In the genomic region with DNA sequence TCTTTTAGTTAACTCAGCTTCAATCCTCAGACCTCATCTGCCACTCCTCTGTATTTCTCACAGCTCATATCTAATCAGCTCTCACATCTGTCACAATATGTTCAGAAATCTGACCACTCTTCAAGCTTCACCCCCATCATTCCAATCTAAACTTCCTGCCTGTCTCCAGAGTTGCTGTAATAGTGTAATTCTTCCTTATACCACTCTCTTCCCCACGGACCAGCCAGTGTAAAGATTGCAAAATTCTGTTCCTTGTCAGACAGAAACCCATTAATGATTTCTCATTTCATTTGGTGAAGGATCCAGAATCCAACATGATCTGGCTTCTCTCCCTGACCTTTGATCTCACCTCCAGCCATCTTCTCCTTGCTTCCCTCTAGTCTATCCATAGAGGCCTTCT, we compare ENCODE assay signal across 24 mouse cellular contexts.
A peak's percentile ranks its signal among the peaks of the same experiment; 100 is the strongest.
DNase-seq lines count a peak whose midpoint lies in the region; ATAC-seq and TF ChIP-seq lines count a peak whose summit lies in the region.
"Had no signal": no experiment of that assay in that cellular context is flagged by ENCODE, and none has a peak within 500 bp of the region (broad histone marks: within the 10 kb centered on the region; RNA-seq: fewer than 3 reads in every experiment).

No protein-coding gene starts in this region.

- ATAC-seq in heart, embryonic 11.5 days (replicated peaks; ENCODE audit: insufficient number of reproducible peaks, low FRiP score, low TSS enrichment), result no peak
- no peak for ATAC-seq in kidney, embryonic 14.5 days (ENCODE audit: low FRiP score, low TSS enrichment)
- peak; percentile 40 for ATAC-seq in lung, postnatal 0 days
- ATAC-seq: activated CD4-positive, CD25-positive, alpha-beta regulatory T cell, adult 4 months; CD4-positive, CD25-positive, alpha-beta regulatory T cell, adult 4 months; forebrain, embryonic 13.5 days; forebrain, embryonic 15.5 days; Patski had no signal

- no peak for TF ChIP-seq CTCF in lung, postnatal 0 days (IDR thresholded peaks at IDR 0.05)

- no peak for TF ChIP-seq EP300 in lung, postnatal 0 days (IDR thresholded peaks at IDR 0.05)

- H3K9ac ChIP-seq in heart, embryonic 11.5 days (ENCODE audit: low read depth, low read length), result no peak overlapping the region
- no peak overlapping the region for H3K9ac ChIP-seq in kidney, embryonic 14.5 days (ENCODE audit: low read depth, low read length)
- no peak overlapping the region for H3K9ac ChIP-seq in lung, postnatal 0 days (replicated peaks; ENCODE audit: low read depth)
- H3K9ac ChIP-seq: embryonic facial prominence, embryonic 12.5 days; forebrain, embryonic 13.5 days; forebrain, embryonic 15.5 days had no signal

- no peaks in the 10 kb centered on the region for H3K36me3 ChIP-seq in heart, embryonic 11.5 days (ENCODE audit: control insufficient read depth, insufficient read depth, low read length)
- no peaks in the 10 kb centered on the region for H3K36me3 ChIP-seq in kidney, embryonic 14.5 days (ENCODE audit: control insufficient read depth, insufficient read depth, low read length)
- H3K36me3 ChIP-seq in lung, postnatal 0 days (ENCODE audit: insufficient read depth, low read length), result no peaks in the 10 kb centered on the region
- H3K36me3 ChIP-seq: embryonic facial prominence, embryonic 10.5 days; embryonic facial prominence, embryonic 12.5 days; forebrain, embryonic 15.5 days; G1E had no signal

- 49% methylated on average over 1 of the region's 1 CpGs for WGBS in heart, embryonic 11.5 days (ENCODE audit: insufficient replicate concordance)
- WGBS in kidney, embryonic 14.5 days, result 76% methylated on average over 1 of the region's 1 CpGs
- WGBS in lung, postnatal 0 days, result 18% methylated on average over 1 of the region's 1 CpGs

- no peaks in the 10 kb centered on the region for H3K27me3 ChIP-seq in heart, embryonic 11.5 days (ENCODE audit: control insufficient read depth, insufficient read depth, low read length)
- no peaks in the 10 kb centered on the region for H3K27me3 ChIP-seq in kidney, embryonic 14.5 days (ENCODE audit: control insufficient read depth, insufficient read depth, low read length)
- no peaks in the 10 kb centered on the region for H3K27me3 ChIP-seq in lung, postnatal 0 days (replicated peaks; ENCODE audit: insufficient read depth, low read length)
- H3K27me3 ChIP-seq: CH12.LX; embryonic facial prominence, embryonic 12.5 days; forebrain, embryonic 13.5 days; forebrain, embryonic 15.5 days; Patski had no signal

- no peak overlapping the region for H3K4me2 ChIP-seq in heart, embryonic 11.5 days
- H3K4me2 ChIP-seq in kidney, embryonic 14.5 days (replicated peaks; ENCODE audit: low read depth, low read length), result no peak overlapping the region
- H3K4me2 ChIP-seq in lung, postnatal 0 days (replicated peaks; ENCODE audit: low read depth, low read length), result no peak overlapping the region
- H3K4me2 ChIP-seq: embryonic facial prominence, embryonic 12.5 days; forebrain, embryonic 13.5 days; forebrain, embryonic 15.5 days had no signal

- no peak overlapping the region for H3K27ac ChIP-seq in heart, embryonic 11.5 days (ENCODE audit: low read depth, low read length)
- H3K27ac ChIP-seq in kidney, embryonic 14.5 days (ENCODE audit: low read depth, low read length), result no peak overlapping the region
- H3K27ac ChIP-seq in lung, postnatal 0 days (ENCODE audit: low read length), result no peak overlapping the region
- H3K27ac ChIP-seq: embryonic facial prominence, embryonic 10.5 days; embryonic facial prominence, embryonic 12.5 days; forebrain, embryonic 13.5 days; forebrain, embryonic 15.5 days had no signal

- no peaks in the 10 kb centered on the region for H3K9me3 ChIP-seq in heart, embryonic 11.5 days (replicated peaks; ENCODE audit: control insufficient read depth, low read length)
- no peaks in the 10 kb centered on the region for H3K9me3 ChIP-seq in kidney, embryonic 14.5 days (ENCODE audit: control insufficient read depth, low read length)
- no peaks in the 10 kb centered on the region for H3K9me3 ChIP-seq in lung, postnatal 0 days (ENCODE audit: low read length)
- H3K9me3 ChIP-seq: embryonic facial prominence, embryonic 10.5 days; embryonic facial prominence, embryonic 12.5 days; forebrain, embryonic 13.5 days; forebrain, embryonic 15.5 days; G1E had no signal

- no peak overlapping the region for H3K4me3 ChIP-seq in heart, embryonic 11.5 days (ENCODE audit: low read depth, low read length)
- H3K4me3 ChIP-seq in kidney, embryonic 14.5 days (ENCODE audit: low read length), result no peak overlapping the region
- H3K4me3 ChIP-seq in lung, postnatal 0 days (ENCODE audit: low read depth, low read length), result no peak overlapping the region
- H3K4me3 ChIP-seq: embryonic facial prominence, embryonic 10.5 days; embryonic facial prominence, embryonic 12.5 days; forebrain, embryonic 13.5 days; forebrain, embryonic 15.5 days had no signal

- peak; percentile 56 for DNase-seq in heart, adult 11 months
- DNase-seq in kidney, adult 9 months, result peak; percentile 28
- peak; percentile 52 for DNase-seq in lung, postnatal 0 days (ENCODE audit: low spot score)
- DNase-seq in lung, adult 18-20 months, result no peak
- DNase-seq: adrenal gland, adult 8-10 months; adrenal gland, postnatal 14 days; adrenal gland, postnatal 36 days; B cell, adult 2 months; cerebellum, adult 11-12 months; cerebellum, adult 2 months; cerebellum, adult 9-10 months; cerebellum, postnatal 10 days; cerebellum, postnatal 25 days had no signal

- no peaks in the 10 kb centered on the region for H3K4me1 ChIP-seq in heart, embryonic 11.5 days (ENCODE audit: control insufficient read depth, insufficient read depth, low read length)
- H3K4me1 ChIP-seq in kidney, embryonic 14.5 days (ENCODE audit: control insufficient read depth, insufficient read depth, low read length), result no peaks in the 10 kb centered on the region
- H3K4me1 ChIP-seq in lung, postnatal 0 days (ENCODE audit: insufficient read depth, low read depth, low read length), result no peaks in the 10 kb centered on the region
- H3K4me1 ChIP-seq: embryonic facial prominence, embryonic 10.5 days; embryonic facial prominence, embryonic 12.5 days; forebrain, embryonic 13.5 days; forebrain, embryonic 15.5 days had no signal

Comparison
In these comparisons a context has a peak if more than half of its experiments do, and no peak if none do; other contexts are left out.
1. DNase-seq: peak in heart, adult 11 months (single experiment), kidney, adult 9 months (single experiment) and lung, postnatal 0 days (single experiment); none in lung, adult 18-20 months (0 of 2).